Mouse (Mus musculus): ENCODE measurements around the gene Uba52. TPM values are rescaled to one million over a fixed set of nuclear protein-coding genes. Genes with fewer than 3 reads are reported as not detected.

Gene Uba52
- polyA plus RNA-seq (2012; rRNA removed) = 620 and 835 TPM in 2 replicates

DNA sequence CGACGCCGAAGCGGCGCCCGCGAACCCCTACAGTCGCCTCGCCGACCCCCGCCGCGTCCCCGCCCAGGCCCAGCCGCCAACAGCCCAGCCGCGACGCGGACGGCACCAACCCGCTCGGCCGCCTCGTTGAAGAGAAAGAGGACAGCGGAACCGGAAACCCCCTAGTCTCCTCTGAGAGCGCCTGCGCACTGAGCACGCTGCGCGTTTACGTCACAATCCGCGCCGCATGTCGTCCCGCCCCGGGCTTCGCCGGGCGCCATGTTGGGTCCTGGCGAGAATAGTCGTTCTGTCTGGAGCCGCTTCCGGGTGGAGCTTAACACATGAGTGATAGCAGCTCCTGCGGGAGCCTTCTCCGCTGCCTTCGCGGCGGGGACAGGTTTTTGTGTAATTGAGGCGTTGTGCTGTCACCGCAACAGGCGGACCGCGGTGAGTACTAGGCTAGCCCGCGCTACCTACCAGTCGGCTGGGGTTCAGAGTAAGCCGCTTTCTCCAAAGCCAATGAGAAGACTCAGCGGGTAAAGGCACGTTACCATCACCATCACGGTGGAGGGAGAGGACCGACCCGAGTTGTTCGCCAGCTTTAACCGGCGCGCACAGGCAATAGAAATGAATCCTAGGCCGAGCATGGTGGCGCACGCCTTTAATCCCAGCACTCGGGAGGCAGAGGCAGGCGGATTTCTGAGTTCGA, at the start of gene Uba52:
Uba52 (minus strand) TSS at position 574 of the 688 bp plus-strand sequence.
- DNase-seq = peak; percentile 98
- WGBS = under 1% methylated on average over 74 of the region's 74 CpGs
- no peaks in the 10 kb centered on the region for H3K27me3 ChIP-seq (replicated peaks; ENCODE audit: control insufficient read depth, insufficient read depth, low read length)
- H3K4me1 ChIP-seq (ENCODE audit: control insufficient read depth, insufficient read depth, low read length) = peaks cover 19% of the 10 kb centered on the region
- peak within 1 kb of the TSS; percentile 77 for H3K27ac ChIP-seq (ENCODE audit: insufficient read depth, low read depth, low read length)
- TF ChIP-seq CTCF (conservative IDR thresholded peaks at IDR 0.05; ENCODE audit: insufficient read depth, insufficient read length, low read depth, low read length) (no peak), POLR2A (IDR thresholded peaks at IDR 0.05; ENCODE audit: low read depth, low read length) (peak; percentile 66)
- H3K36me3 ChIP-seq (ENCODE audit: control insufficient read depth, insufficient read depth, low read length) = no peaks in the 10 kb centered on the region; the same call in 1 of the 2 replicates
- peak within 1 kb of the TSS; percentile 88 for H3K4me3 ChIP-seq (ENCODE audit: insufficient read depth, low read depth, low read length)

DNA sequence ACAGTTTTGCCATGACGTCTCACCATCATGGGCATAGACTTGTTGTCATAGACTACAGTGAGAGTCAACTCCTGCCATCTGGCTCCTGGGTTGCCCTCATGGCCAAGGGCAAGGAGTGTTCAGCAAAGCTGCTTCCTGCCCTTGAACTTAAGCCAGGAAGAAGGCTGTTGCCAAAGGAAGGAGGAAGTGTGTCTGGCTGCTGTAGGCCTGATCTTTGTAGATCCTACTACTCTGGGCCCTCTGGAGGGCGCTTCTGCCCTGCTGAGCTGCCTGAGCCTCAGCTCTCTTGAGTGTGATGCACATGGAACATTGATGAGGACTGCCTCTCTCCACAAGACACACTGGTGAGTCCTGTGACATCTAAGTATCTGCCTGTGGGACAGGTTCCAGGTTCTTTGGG, 49.5 kb upstream of the Uba52 start:
- no peak overlapping the region for H3K4me3 ChIP-seq (ENCODE audit: insufficient read depth, low read depth, low read length)
- H3K36me3 ChIP-seq (ENCODE audit: control insufficient read depth, insufficient read depth, low read length) = no peaks in the 10 kb centered on the region
- DNase-seq = peak; percentile 89
- H3K27me3 ChIP-seq (replicated peaks; ENCODE audit: control insufficient read depth, insufficient read depth, low read length) = no peaks in the 10 kb centered on the region
- H3K27ac ChIP-seq (ENCODE audit: insufficient read depth, low read depth, low read length) = peak overlapping the region; percentile 10; the same call in 1 of the 2 replicates
- TF ChIP-seq POLR2A (IDR thresholded peaks at IDR 0.05; ENCODE audit: low read depth, low read length) = no peak
- peak; percentile 66 for TF ChIP-seq CTCF (conservative IDR thresholded peaks at IDR 0.05; ENCODE audit: insufficient read depth, insufficient read length, low read depth, low read length)
- H3K4me1 ChIP-seq (ENCODE audit: control insufficient read depth, insufficient read depth, low read length) = peaks cover 19% of the 10 kb centered on the region
- 48% methylated on average over 2 of the region's 2 CpGs for WGBS

DNA sequence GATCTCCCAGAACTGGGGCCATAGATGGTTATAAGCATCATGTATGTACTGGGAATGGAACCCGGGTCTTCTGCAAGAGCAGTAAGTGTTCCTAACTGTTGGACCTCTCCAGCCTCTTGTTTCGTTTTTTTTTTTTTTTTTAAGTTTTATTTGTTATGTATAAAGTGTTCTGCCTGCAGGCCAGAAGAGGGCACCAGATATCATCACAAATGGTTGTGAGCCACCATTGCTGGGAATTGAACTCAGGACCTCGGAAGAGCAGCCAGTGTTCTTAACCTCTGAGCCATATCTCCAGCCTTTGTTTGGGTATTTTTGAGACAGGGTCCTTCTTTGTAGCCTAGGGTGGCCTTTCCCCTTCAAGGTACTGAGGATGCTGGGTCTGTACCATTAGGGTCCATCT, 48.4 kb upstream of the Uba52 start:
- Histone ChIP-seq H3K36me3 (ENCODE audit: control insufficient read depth, insufficient read depth, low read length) (no peaks in the 10 kb centered on the region), H3K4me1 (ENCODE audit: control insufficient read depth, insufficient read depth, low read length) (peaks cover 12% of the 10 kb centered on the region), H3K27ac (ENCODE audit: insufficient read depth, low read depth, low read length) (no peak overlapping the region), H3K27me3 (replicated peaks; ENCODE audit: control insufficient read depth, insufficient read depth, low read length) (no peaks in the 10 kb centered on the region), H3K4me3 (ENCODE audit: insufficient read depth, low read depth, low read length) (no peak overlapping the region)
- DNase-seq = no peak
- TF ChIP-seq POLR2A (IDR thresholded peaks at IDR 0.05; ENCODE audit: low read depth, low read length) = no peak
- TF ChIP-seq CTCF (conservative IDR thresholded peaks at IDR 0.05; ENCODE audit: insufficient read depth, insufficient read length, low read depth, low read length) = peak; percentile 31; the same call in 1 of the 2 replicates
- 70% methylated on average over 3 of the region's 3 CpGs for WGBS

DNA sequence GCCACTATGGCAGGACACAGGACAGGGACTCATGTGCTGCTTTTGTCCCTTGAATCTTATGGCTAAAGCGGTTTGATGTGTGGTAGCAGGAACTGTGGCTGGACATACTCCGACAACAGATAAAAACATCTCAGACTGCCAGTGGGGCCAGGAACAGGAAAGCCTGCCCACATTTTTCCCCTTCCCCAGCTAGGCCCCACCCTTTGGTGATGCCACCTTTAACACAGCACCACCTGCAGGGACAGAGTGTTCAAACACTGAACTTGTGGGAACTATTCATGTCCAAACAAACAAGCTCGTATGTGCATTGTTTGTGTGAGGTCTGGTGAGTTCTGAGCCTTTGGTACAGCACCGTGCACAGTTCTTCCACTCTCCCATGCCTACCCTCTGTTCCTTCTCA, 47.7 kb upstream of the Uba52 start:
- H3K27ac ChIP-seq (ENCODE audit: insufficient read depth, low read depth, low read length) = peak overlapping the region; percentile 19; the same call in 1 of the 2 replicates
- H3K36me3 ChIP-seq (ENCODE audit: control insufficient read depth, insufficient read depth, low read length) = no peaks in the 10 kb centered on the region
- no peaks in the 10 kb centered on the region for H3K27me3 ChIP-seq (replicated peaks; ENCODE audit: control insufficient read depth, insufficient read depth, low read length)
- WGBS = 44% methylated on average over 4 of the region's 4 CpGs
- peaks cover 18% of the 10 kb centered on the region for H3K4me1 ChIP-seq (ENCODE audit: control insufficient read depth, insufficient read depth, low read length)
- H3K4me3 ChIP-seq (ENCODE audit: insufficient read depth, low read depth, low read length) = no peak overlapping the region
- no peak for DNase-seq
- TF ChIP-seq POLR2A (IDR thresholded peaks at IDR 0.05; ENCODE audit: low read depth, low read length) (no peak), CTCF (conservative IDR thresholded peaks at IDR 0.05; ENCODE audit: insufficient read depth, insufficient read length, low read depth, low read length) (peak; percentile 35; the same call in 1 of the 2 replicates)

DNA sequence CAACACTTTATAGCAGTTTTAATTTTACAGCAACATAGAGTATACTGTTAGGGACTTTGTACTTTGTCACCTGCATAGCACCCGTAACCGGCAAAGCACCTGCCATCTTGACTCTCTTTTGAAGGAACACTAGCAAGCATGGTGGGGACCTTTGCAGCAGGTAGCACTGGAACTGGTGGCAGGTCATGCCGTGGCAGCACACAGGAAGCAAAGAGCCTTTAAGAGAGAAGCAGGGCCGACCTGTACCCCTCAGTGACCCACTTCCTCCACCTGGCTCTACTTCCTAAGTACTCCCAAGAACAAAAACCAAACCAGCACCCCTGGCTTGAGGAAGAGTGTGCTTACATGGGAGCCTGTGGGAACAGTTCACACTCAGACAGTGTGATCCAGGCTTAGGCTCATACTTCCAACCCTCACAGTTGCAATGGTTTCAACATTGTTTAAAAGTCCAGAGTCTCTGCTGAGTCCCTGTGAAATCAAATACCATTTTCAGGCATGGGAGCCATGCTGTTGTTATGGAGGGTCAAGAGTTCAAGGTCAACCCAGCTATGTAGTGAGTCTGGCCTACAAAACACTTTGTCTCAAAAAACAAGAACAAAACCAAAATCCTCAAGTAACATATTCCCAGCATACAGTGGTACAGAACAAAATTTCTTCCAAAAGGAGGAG, 44.6 kb upstream of the Uba52 start:
- Histone ChIP-seq H3K27ac (ENCODE audit: insufficient read depth, low read depth, low read length) (no peak overlapping the region), H3K4me3 (ENCODE audit: insufficient read depth, low read depth, low read length) (no peak overlapping the region), H3K27me3 (replicated peaks; ENCODE audit: control insufficient read depth, insufficient read depth, low read length) (no peaks in the 10 kb centered on the region), H3K36me3 (ENCODE audit: control insufficient read depth, insufficient read depth, low read length) (no peaks in the 10 kb centered on the region), H3K4me1 (ENCODE audit: control insufficient read depth, insufficient read depth, low read length) (peaks cover 19% of the 10 kb centered on the region)
- no peak for TF ChIP-seq POLR2A (IDR thresholded peaks at IDR 0.05; ENCODE audit: low read depth, low read length)
- TF ChIP-seq CTCF (conservative IDR thresholded peaks at IDR 0.05; ENCODE audit: insufficient read depth, insufficient read length, low read depth, low read length) = no peak
- 74% methylated on average over 4 of the region's 4 CpGs for WGBS
- DNase-seq = no peak

DNA sequence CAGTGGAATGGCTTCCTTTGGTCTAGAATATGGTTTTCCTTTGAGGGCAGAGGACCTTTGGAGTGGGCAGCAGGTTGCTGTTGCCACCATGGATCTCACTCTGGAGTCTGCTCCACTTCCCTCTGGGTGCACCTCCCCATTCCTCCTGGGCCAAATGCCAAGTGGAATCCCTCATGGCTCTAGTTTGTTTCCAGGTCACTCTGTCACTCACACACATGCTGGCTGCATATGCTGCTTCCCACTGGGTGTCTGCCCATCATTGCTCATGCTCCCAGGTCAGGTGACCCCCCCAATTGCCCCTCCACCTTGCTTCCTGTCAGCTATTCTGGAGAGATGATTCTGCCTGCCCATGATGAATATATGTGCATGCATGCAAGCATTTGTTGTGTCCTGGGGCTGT, 43.1 kb upstream of the Uba52 start:
- Histone ChIP-seq H3K27ac (ENCODE audit: insufficient read depth, low read depth, low read length) (no peak overlapping the region), H3K36me3 (ENCODE audit: control insufficient read depth, insufficient read depth, low read length) (no peaks in the 10 kb centered on the region), H3K4me3 (ENCODE audit: insufficient read depth, low read depth, low read length) (no peak overlapping the region), H3K27me3 (replicated peaks; ENCODE audit: control insufficient read depth, insufficient read depth, low read length) (no peaks in the 10 kb centered on the region), H3K4me1 (ENCODE audit: control insufficient read depth, insufficient read depth, low read length) (peaks cover 15% of the 10 kb centered on the region)
- TF ChIP-seq POLR2A (IDR thresholded peaks at IDR 0.05; ENCODE audit: low read depth, low read length) (no peak), CTCF (conservative IDR thresholded peaks at IDR 0.05; ENCODE audit: insufficient read depth, insufficient read length, low read depth, low read length) (no peak)
- DNase-seq = peak; percentile 81

DNA sequence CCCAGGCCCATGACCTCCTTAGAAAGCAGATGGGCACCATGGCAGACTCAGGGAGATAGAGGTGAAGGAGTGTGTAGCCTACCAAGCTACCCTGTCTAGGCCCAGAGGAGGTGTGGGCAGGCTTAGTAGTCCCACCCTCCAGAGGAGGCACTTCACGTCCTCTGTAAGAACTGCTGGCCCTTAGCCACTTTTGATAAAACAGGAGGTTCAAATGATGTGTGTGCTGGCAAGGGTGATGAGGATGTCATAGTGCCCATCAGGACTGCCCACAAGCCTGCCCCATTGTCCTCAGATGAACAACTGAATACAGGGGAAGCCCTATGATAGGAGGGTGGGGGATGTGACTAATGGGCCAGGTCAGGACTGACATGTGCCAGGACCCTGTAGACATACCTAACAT, 42.2 kb upstream of the Uba52 start:
- H3K27ac ChIP-seq (ENCODE audit: insufficient read depth, low read depth, low read length) = no peak overlapping the region
- no peaks in the 10 kb centered on the region for H3K27me3 ChIP-seq (replicated peaks; ENCODE audit: control insufficient read depth, insufficient read depth, low read length)
- no peaks in the 10 kb centered on the region for H3K36me3 ChIP-seq (ENCODE audit: control insufficient read depth, insufficient read depth, low read length)
- no peak overlapping the region for H3K4me3 ChIP-seq (ENCODE audit: insufficient read depth, low read depth, low read length)
- 29% methylated on average over 1 of the region's 1 CpGs for WGBS
- peaks cover 20% of the 10 kb centered on the region for H3K4me1 ChIP-seq (ENCODE audit: control insufficient read depth, insufficient read depth, low read length)
- TF ChIP-seq POLR2A (IDR thresholded peaks at IDR 0.05; ENCODE audit: low read depth, low read length) (no peak), CTCF (conservative IDR thresholded peaks at IDR 0.05; ENCODE audit: insufficient read depth, insufficient read length, low read depth, low read length) (no peak)
- no peak for DNase-seq

All from kidney, adult 2 months (tissue).